Mouse (Mus musculus) liver, adult 2 months (tissue): ENCODE measurements at regions not wholly inside any gene's neighbourhood (a gene's known extent, or its start where the extent isn't known, plus 50 kb on each side); places are given as distances from the start of the nearest gene placed in this dataset.

Source experiments
- CTCF ChIP-seq: fragments of 200-500 bp; IDR thresholded peaks from 2 replicates; pipeline ENCODE4 v1.5.1; 2011; ENCODE audit warnings: low read depth, low read length, control low read depth
- POLR2A ChIP-seq: fragments of 200-500 bp; IDR thresholded peaks from 2 replicates; pipeline ENCODE4 v1.6.1; 2011; ENCODE audit warnings: low read length, control low read depth; ENCODE audit not compliant: insufficient read depth; ENCODE audit errors: extremely low read depth

GRCm38 (mm10) chr1:177382596-177383190 is 59.5 kb upstream of the Zbtb18 start:
- TF ChIP-seq CTCF: no peak
- no peak for TF ChIP-seq POLR2A
